In genomic region chr2:181135446-181135818, GRCm38 (mm10) we compare ENCODE assay signal across 12 mouse cellular contexts. TPM values are rescaled to one million over a fixed set of nuclear protein-coding genes. Genes with fewer than 3 reads are reported as not detected.
A peak's percentile ranks its signal among the peaks of the same experiment; 100 is the strongest.
DNase-seq lines count a peak whose midpoint lies in the region; ATAC-seq lines count a peak whose summit lies in the region.
"Had no signal": no experiment of that assay in that cellular context is flagged by ENCODE, and none has a peak within 500 bp of the region (broad histone marks: within the 10 kb centered on the region; RNA-seq: fewer than 3 reads in every experiment).

No protein-coding gene starts in this region.

- H3K4me2 ChIP-seq in kidney, embryonic 15.5 days = peak overlapping the region; percentile 86
- H3K4me2 ChIP-seq in embryonic facial prominence, embryonic 12.5 days (replicated peaks) = peak overlapping the region; percentile 92
- H3K4me2 ChIP-seq in hindbrain, embryonic 13.5 days = peak overlapping the region; percentile 83
- peak overlapping the region; percentile 70 for H3K4me2 ChIP-seq in midbrain, embryonic 13.5 days (replicated peaks)

- no peak for ATAC-seq in kidney, embryonic 15.5 days (replicated peaks; ENCODE audit: low FRiP score)
- no peak for ATAC-seq in embryonic facial prominence, embryonic 12.5 days (ENCODE audit: insufficient number of reproducible peaks, insufficient read depth, low FRiP score, low TSS enrichment)
- ATAC-seq in hindbrain, embryonic 13.5 days (ENCODE audit: low FRiP score) = peak; percentile 13; the same call in 1 of the 2 replicates
- ATAC-seq in midbrain, embryonic 13.5 days = peak; percentile 12

- no peaks in the 10 kb centered on the region for H3K9me3 ChIP-seq in kidney, embryonic 15.5 days (replicated peaks)
- no peaks in the 10 kb centered on the region; the same call in 1 of the 2 replicates for H3K9me3 ChIP-seq in embryonic facial prominence, embryonic 12.5 days
- no peaks in the 10 kb centered on the region for H3K9me3 ChIP-seq in hindbrain, embryonic 13.5 days
- H3K9me3 ChIP-seq in midbrain, embryonic 13.5 days = no peaks in the 10 kb centered on the region

- peaks cover 15% of the 10 kb centered on the region for H3K4me1 ChIP-seq in kidney, embryonic 15.5 days
- peaks cover 11% of the 10 kb centered on the region; the same call in 1 of the 2 replicates for H3K4me1 ChIP-seq in embryonic facial prominence, embryonic 12.5 days
- H3K4me1 ChIP-seq in hindbrain, embryonic 13.5 days (replicated peaks) = peaks cover 43% of the 10 kb centered on the region
- H3K4me1 ChIP-seq in midbrain, embryonic 13.5 days (replicated peaks) = peaks cover 40% of the 10 kb centered on the region

- H3K27me3 ChIP-seq in kidney, embryonic 15.5 days = peaks cover 77% of the 10 kb centered on the region
- H3K27me3 ChIP-seq in embryonic facial prominence, embryonic 12.5 days = peaks cover 56% of the 10 kb centered on the region
- peaks cover 44% of the 10 kb centered on the region for H3K27me3 ChIP-seq in hindbrain, embryonic 13.5 days
- H3K27me3 ChIP-seq in midbrain, embryonic 13.5 days = peaks cover 49% of the 10 kb centered on the region

- 12% methylated on average over 4 of the region's 4 CpGs for WGBS in kidney, embryonic 15.5 days
- WGBS in embryonic facial prominence, embryonic 12.5 days = 7% methylated on average over 4 of the region's 4 CpGs
- 6% methylated on average over 4 of the region's 4 CpGs for WGBS in hindbrain, embryonic 13.5 days
- 5% methylated on average over 4 of the region's 4 CpGs for WGBS in midbrain, embryonic 13.5 days

- H3K36me3 ChIP-seq in kidney, embryonic 15.5 days = no peaks in the 10 kb centered on the region
- H3K36me3 ChIP-seq in embryonic facial prominence, embryonic 12.5 days = no peaks in the 10 kb centered on the region
- H3K36me3 ChIP-seq in hindbrain, embryonic 13.5 days = no peaks in the 10 kb centered on the region
- 0 out of 2 replicates have a peak, but pooled peaks cover 2% of the 10 kb centered on the region for H3K36me3 ChIP-seq in midbrain, embryonic 13.5 days

- peak overlapping the region; percentile 51 for H3K4me3 ChIP-seq in kidney, embryonic 15.5 days (replicated peaks)
- peak overlapping the region; percentile 54 for H3K4me3 ChIP-seq in embryonic facial prominence, embryonic 12.5 days
- H3K4me3 ChIP-seq in hindbrain, embryonic 13.5 days = peak overlapping the region; percentile 85
- peak overlapping the region; percentile 73 for H3K4me3 ChIP-seq in midbrain, embryonic 13.5 days (replicated peaks)

- H3K9ac ChIP-seq in kidney, embryonic 15.5 days = no peak overlapping the region
- no peak overlapping the region for H3K9ac ChIP-seq in embryonic facial prominence, embryonic 12.5 days
- peak overlapping the region; percentile 96 for H3K9ac ChIP-seq in hindbrain, embryonic 13.5 days
- peak overlapping the region; percentile 90 for H3K9ac ChIP-seq in midbrain, embryonic 13.5 days (replicated peaks)

- no peak overlapping the region for H3K27ac ChIP-seq in kidney, embryonic 15.5 days
- no peak overlapping the region for H3K27ac ChIP-seq in embryonic facial prominence, embryonic 12.5 days
- H3K27ac ChIP-seq in hindbrain, embryonic 13.5 days = peak overlapping the region; percentile 98
- peak overlapping the region; percentile 94 for H3K27ac ChIP-seq in midbrain, embryonic 13.5 days

- DNase-seq in kidney, adult 8-10 months = no peak
- no peak for DNase-seq in spleen, postnatal 10 days (ENCODE audit: low spot score in 2 of 2)
- DNase-seq in thymus, postnatal 14 days = no peak
- DNase-seq in retina, embryonic 14.5 days (ENCODE audit: low spot score) = no peak
- DNase-seq: adrenal gland, postnatal 25 days; kidney, postnatal 36 days; lung, adult 2 months had no signal

RNA-seq across cellular contexts. Expression of gene Kcnq2, which starts 0.3 kb away (rescaled TPM):
- 0.33 and 0.68 TPM in 2 replicates for polyA plus RNA-seq in kidney, embryonic 15.5 days (2015; fragmentation: Nextera tagmentation; extraction: Ambion mirVana)
- 2.8 and 4.9 TPM in 2 replicates for polyA plus RNA-seq in embryonic facial prominence, embryonic 12.5 days (2016; fragmentation: Nextera tagmentation; extraction: Ambion mirVana)
- polyA plus RNA-seq in hindbrain, embryonic 13.5 days (2015; fragmentation: Nextera tagmentation; extraction: Ambion mirVana) = 50.0 and 53.9 TPM in 2 replicates
- polyA plus RNA-seq in midbrain, embryonic 13.5 days (2015; fragmentation: Nextera tagmentation; extraction: Ambion mirVana) = 44.0 and 47.3 TPM in 2 replicates

RNA-seq across cellular contexts. Expression of gene Eef1a2, which starts 21.4 kb away (rescaled TPM):
- polyA plus RNA-seq in kidney, embryonic 15.5 days (2015; fragmentation: Nextera tagmentation; extraction: Ambion mirVana) = 0.08 and 0.17 TPM in 2 replicates
- 0.22 and 0.42 TPM in 2 replicates for polyA plus RNA-seq in embryonic facial prominence, embryonic 12.5 days (2016; fragmentation: Nextera tagmentation; extraction: Ambion mirVana)
- polyA plus RNA-seq in hindbrain, embryonic 13.5 days (2015; fragmentation: Nextera tagmentation; extraction: Ambion mirVana) = 6.4 and 6.7 TPM in 2 replicates
- polyA plus RNA-seq in midbrain, embryonic 13.5 days (2015; fragmentation: Nextera tagmentation; extraction: Ambion mirVana) = 3.5 and 3.8 TPM in 2 replicates
- polyA plus RNA-seq: thymus, postnatal 0 days had no signal

RNA-seq across cellular contexts. Expression of gene Ppdpf, which starts 51.6 kb away (rescaled TPM):
- polyA plus RNA-seq in kidney, embryonic 15.5 days (2015; fragmentation: Nextera tagmentation; extraction: Ambion mirVana) = 315 and 330 TPM in 2 replicates
- 458 and 495 TPM in 2 replicates for polyA plus RNA-seq in embryonic facial prominence, embryonic 12.5 days (2016; fragmentation: Nextera tagmentation; extraction: Ambion mirVana)
- polyA plus RNA-seq in hindbrain, embryonic 13.5 days (2015; fragmentation: Nextera tagmentation; extraction: Ambion mirVana) = 444 TPM in 2 replicates
- 470 and 482 TPM in 2 replicates for polyA plus RNA-seq in midbrain, embryonic 13.5 days (2015; fragmentation: Nextera tagmentation; extraction: Ambion mirVana)

Comparison
In these comparisons a context has a peak if more than half of its experiments do, and no peak if none do; other contexts are left out.
1. ATAC-seq: peak in hindbrain, embryonic 13.5 days (single experiment) and midbrain, embryonic 13.5 days (single experiment); none in kidney, embryonic 15.5 days (single experiment) and embryonic facial prominence, embryonic 12.5 days (single experiment).
2. H3K27ac ChIP-seq: peak in hindbrain, embryonic 13.5 days (single experiment) and midbrain, embryonic 13.5 days (single experiment); none in kidney, embryonic 15.5 days (single experiment) and embryonic facial prominence, embryonic 12.5 days (single experiment).
3. H3K9ac ChIP-seq: peak in hindbrain, embryonic 13.5 days (single experiment) and midbrain, embryonic 13.5 days (single experiment); none in kidney, embryonic 15.5 days (single experiment) and embryonic facial prominence, embryonic 12.5 days (single experiment).
4. Peak in every context shown above with its lines, with median percentiles within 50 percentile points of each other: H3K4me2 ChIP-seq and H3K4me3 ChIP-seq.